8 mouse cellular contexts compared by ENCODE assay signal in the genomic region with DNA sequence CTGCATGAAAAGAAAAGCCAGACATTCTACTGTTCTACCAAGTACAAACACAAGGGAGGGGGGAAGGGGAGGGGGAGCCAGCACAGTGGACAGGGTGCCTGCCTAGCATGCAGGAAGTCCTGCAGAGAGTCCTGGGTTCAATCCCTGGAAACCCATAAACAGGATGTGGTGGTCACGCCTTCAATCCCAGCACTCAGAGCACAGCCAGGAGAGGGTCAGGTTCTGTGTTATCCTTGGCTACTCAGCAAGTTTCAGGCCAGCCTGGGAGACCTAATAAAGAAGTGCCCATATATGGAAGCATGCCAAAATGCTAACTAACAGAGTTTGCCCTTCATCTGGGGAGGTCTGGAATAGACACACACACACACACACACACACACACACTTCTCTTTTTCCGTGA. TPM values are rescaled to one million over a fixed set of nuclear protein-coding genes. Genes with fewer than 3 reads are reported as not detected.
DNase-seq lines count a peak whose midpoint lies in the region; ATAC-seq lines count a peak whose summit lies in the region.

No protein-coding gene starts in this region.

- no peak overlapping the region for H3K4me3 ChIP-seq in neural tube, embryonic 12.5 days
- H3K4me3 ChIP-seq in kidney, embryonic 16.5 days (ENCODE audit: low read length), result no peak overlapping the region
- H3K4me3 ChIP-seq in midbrain, embryonic 15.5 days, result no peak overlapping the region

- no peak overlapping the region for H3K27ac ChIP-seq in neural tube, embryonic 12.5 days
- peak overlapping the region; percentile 93 for H3K27ac ChIP-seq in kidney, embryonic 16.5 days (ENCODE audit: low read length)
- H3K27ac ChIP-seq in midbrain, embryonic 15.5 days, result no peak overlapping the region

- 0 out of 2 replicates have a peak, but pooled peaks have one; percentile 48 for ATAC-seq in neural tube, embryonic 12.5 days (ENCODE audit: low FRiP score, low read depth)
- peak; percentile 80 for ATAC-seq in kidney, embryonic 16.5 days (ENCODE audit: low FRiP score, low TSS enrichment)
- peak; percentile 48 for ATAC-seq in midbrain, embryonic 15.5 days (replicated peaks)
- ATAC-seq in erythroid progenitor cell, adult 5-6 weeks (replicated peaks; ENCODE audit: low FRiP score, poor library complexity, severe bottlenecking), result no peak

- peaks cover 32% of the 10 kb centered on the region for H3K4me1 ChIP-seq in neural tube, embryonic 12.5 days
- H3K4me1 ChIP-seq in kidney, embryonic 16.5 days (ENCODE audit: insufficient read depth, low read length), result peaks cover 84% of the 10 kb centered on the region
- peaks cover 16% of the 10 kb centered on the region for H3K4me1 ChIP-seq in midbrain, embryonic 15.5 days

- H3K36me3 ChIP-seq in neural tube, embryonic 12.5 days, result no peaks in the 10 kb centered on the region
- no peaks in the 10 kb centered on the region for H3K36me3 ChIP-seq in kidney, embryonic 16.5 days (ENCODE audit: insufficient read depth, low read length)
- no peaks in the 10 kb centered on the region for H3K36me3 ChIP-seq in midbrain, embryonic 15.5 days (replicated peaks)

- no peak overlapping the region for H3K4me2 ChIP-seq in neural tube, embryonic 12.5 days (replicated peaks)
- H3K4me2 ChIP-seq in kidney, embryonic 16.5 days (replicated peaks; ENCODE audit: low read depth, low read length), result no peak overlapping the region; the same call in 1 of the 2 replicates
- H3K4me2 ChIP-seq in midbrain, embryonic 15.5 days, result no peak overlapping the region

- no peak for DNase-seq in neural tube, embryonic 10.5 days (ENCODE audit: extremely low spot score, low spot score)
- DNase-seq in heart, adult 9 months (ENCODE audit: low spot score in 2 of 2), result peak; percentile 60 to 76
- no peak for DNase-seq in testis, postnatal 10 days (ENCODE audit: low spot score)
- DNase-seq in frontal cortex, postnatal 36 days (ENCODE audit: low spot score in 2 of 2), result no peak

- H3K27me3 ChIP-seq in neural tube, embryonic 12.5 days (replicated peaks), result no peaks in the 10 kb centered on the region
- no peaks in the 10 kb centered on the region for H3K27me3 ChIP-seq in kidney, embryonic 16.5 days (ENCODE audit: insufficient read depth, low read length)
- H3K27me3 ChIP-seq in midbrain, embryonic 15.5 days (replicated peaks), result no peaks in the 10 kb centered on the region

- H3K9ac ChIP-seq in neural tube, embryonic 12.5 days, result no peak overlapping the region
- no peak overlapping the region for H3K9ac ChIP-seq in kidney, embryonic 16.5 days (replicated peaks; ENCODE audit: low read length)
- no peak overlapping the region for H3K9ac ChIP-seq in midbrain, embryonic 15.5 days

- 41% methylated on average over 2 of the region's 2 CpGs for WGBS in neural tube, embryonic 12.5 days
- WGBS in kidney, embryonic 16.5 days, result 6% methylated on average over 2 of the region's 2 CpGs
- 53% methylated on average over 2 of the region's 2 CpGs for WGBS in midbrain, embryonic 15.5 days

- no peaks in the 10 kb centered on the region for H3K9me3 ChIP-seq in neural tube, embryonic 12.5 days
- no peaks in the 10 kb centered on the region for H3K9me3 ChIP-seq in kidney, embryonic 16.5 days (ENCODE audit: low read length)
- H3K9me3 ChIP-seq in midbrain, embryonic 15.5 days, result no peaks in the 10 kb centered on the region

RNA-seq across cellular contexts. Expression of gene Rassf3, which starts 47.1 kb away (rescaled TPM):
- 11.4 and 13.5 TPM in 2 replicates for polyA plus RNA-seq in neural tube, embryonic 12.5 days (2016; fragmentation: Nextera tagmentation; extraction: Ambion mirVana)
- polyA plus RNA-seq in kidney, embryonic 16.5 days (2015; fragmentation: Nextera tagmentation; extraction: Ambion mirVana), result 14.8 and 15.2 TPM in 2 replicates
- 4.2 and 4.4 TPM in 2 replicates for polyA plus RNA-seq in midbrain, embryonic 15.5 days (2015; fragmentation: Nextera tagmentation; extraction: Ambion mirVana)
- total RNA-seq in erythroid progenitor cell, adult 5-6 weeks (2015; ENCODE audit: low replicate concordance), result 9.2 and 9.7 TPM in 2 replicates
- 6.9 and 8.0 TPM in 2 replicates for total RNA-seq in erythroid progenitor cell, adult 5-6 weeks (2017; ENCODE audit: low replicate concordance)

Comparison
In these comparisons a context has a peak if more than half of its experiments do, and no peak if none do; other contexts are left out.
1. DNase-seq: peak in heart, adult 9 months (2 of 2); none in neural tube, embryonic 10.5 days (single experiment), testis, postnatal 10 days (single experiment) and frontal cortex, postnatal 36 days (0 of 2).